Mouse (Mus musculus) limb, embryonic 11.5 days (tissue): ENCODE measurements around the gene Gadd45g. TPM values are rescaled to one million over a fixed set of nuclear protein-coding genes. Genes with fewer than 3 reads are reported as not detected.

Source experiments
- ATAC-seq: fragments of 200-750 bp; cut with Nextera tagmentation; 2 replicates; pipeline ENCODE4 v1.8.0; 2017; ENCODE audit warnings: low read depth; ENCODE audit not compliant: insufficient number of reproducible peaks, low FRiP score, low TSS enrichment
- DNase-seq: peaks from one replicate; pipeline ENCODE4 v3.0.0-alpha.2; 2015; ENCODE audit warnings: low spot score
- H3K27ac ChIP-seq: fragments of 300-500 bp; sonication (generic); replicated peaks from 2 replicates; pipeline ENCODE4 v1.5.1; 2014; ENCODE audit warnings: low read depth, mild to moderate bottlenecking, low read length
- H3K27me3 ChIP-seq: fragments of 300-500 bp; sonication (generic); 2 replicates; pipeline ENCODE4 v1.6.1; 2014; ENCODE audit warnings: mild to moderate bottlenecking, low read length, mixed read lengths; ENCODE audit not compliant: control insufficient read depth, insufficient read depth
- H3K36me3 ChIP-seq: fragments of 300-500 bp; sonication (generic); 2 replicates; pipeline ENCODE4 v1.6.1; 2014; ENCODE audit warnings: mild to moderate bottlenecking, low read length, moderate library complexity, mixed read lengths; ENCODE audit not compliant: control insufficient read depth, insufficient read depth
- H3K4me1 ChIP-seq: fragments of 300-500 bp; sonication (generic); 2 replicates; pipeline ENCODE4 v1.6.1; 2014; ENCODE audit warnings: low read length, mixed read lengths; ENCODE audit not compliant: control insufficient read depth, insufficient read depth
- H3K4me2 ChIP-seq: fragments of 300-500 bp; sonication (generic); 2 replicates; pipeline ENCODE4 v1.6.1; 2014; ENCODE audit warnings: low read depth, mild to moderate bottlenecking, moderate library complexity; ENCODE audit not compliant: severe bottlenecking
- H3K4me3 ChIP-seq: fragments of 300-500 bp; sonication (generic); 2 replicates; pipeline ENCODE4 v1.5.1; 2014; ENCODE audit warnings: low read depth, low read length
- H3K9ac ChIP-seq: fragments of 300-500 bp; sonication (generic); 2 replicates; pipeline ENCODE4 v1.6.1; 2014; ENCODE audit warnings: mild to moderate bottlenecking, low read length
- H3K9me3 ChIP-seq: fragments of 300-500 bp; sonication (generic); 2 replicates; pipeline ENCODE4 v1.6.1; 2016; ENCODE audit warnings: low read length; ENCODE audit not compliant: control insufficient read depth
- WGBS: fragments of 180-500 bp; shearing (Covaris S2); extraction: QIAGEN DNeasy Blood & Tissue Kit; methylation state at CpG from one replicate; pipeline ENCODE4 v1.1.7; 2014; 5-methylcytosine and 5-hydroxymethylcytosine counted together
- polyA plus RNA-seq: library from polyadenylated mRNA; unstranded; fragments of >200 nt; fragmentation: Nextera tagmentation; extraction: Ambion mirVana; gene quantifications from 2 replicates; pipeline ENCODE4 v1.2.1, GENCODE M21; 2014

Gadd45g gene
- polyA plus RNA-seq, 1 experiment from 2014 or later = 20.5 TPM

GRCm38 (mm10) chr13:51845072-51845471 is 1.4 kb upstream of the Gadd45g start:
- Histone ChIP-seq H3K4me2 (peak overlapping the region; percentile 97), H3K4me1 (peaks cover 37% of the 10 kb centered on the region), H3K36me3 (no peaks in the 10 kb centered on the region), H3K27ac (no peak overlapping the region), H3K9ac (no peak overlapping the region), H3K27me3 (no peaks in the 10 kb centered on the region), H3K4me3 (no peak overlapping the region; the same call in 1 of the 2 replicates), H3K9me3 (no peaks in the 10 kb centered on the region)
- ATAC-seq (no peak), DNase-seq (peak; percentile 37)
- WGBS = 20% methylated on average over 10 of the region's 10 CpGs

GRCm38 (mm10) chr13:51845591-51846191 is 787 bp upstream of the Gadd45g start:
- ATAC-seq (no peak), DNase-seq (peak; percentile 91)
- Histone ChIP-seq H3K27ac (no peak overlapping the region; the same call in 1 of the 2 replicates), H3K36me3 (no peaks in the 10 kb centered on the region), H3K9me3 (no peaks in the 10 kb centered on the region), H3K9ac (peak overlapping the region; percentile 61), H3K4me1 (peaks cover 37% of the 10 kb centered on the region), H3K4me2 (peak overlapping the region; percentile 97), H3K27me3 (no peaks in the 10 kb centered on the region), H3K4me3 (peak overlapping the region; percentile 49)
- under 1% methylated on average over 44 of the region's 45 CpGs for WGBS

- H3K27ac ChIP-seq = no peak overlapping the region; the same call in 1 of the 2 replicates
- peaks cover 32% of the 10 kb centered on the region for H3K4me1 ChIP-seq
- H3K9me3 ChIP-seq = no peaks in the 10 kb centered on the region
- H3K36me3 ChIP-seq = no peaks in the 10 kb centered on the region
- H3K9ac ChIP-seq = peak overlapping the region; percentile 64
- peak overlapping the region; percentile 54 for H3K4me3 ChIP-seq
- no peak for ATAC-seq
- peak; percentile 61 for DNase-seq
- under 1% methylated on average over 63 of the region's 63 CpGs for WGBS
- peak overlapping the region; percentile 97 for H3K4me2 ChIP-seq
- H3K27me3 ChIP-seq = no peaks in the 10 kb centered on the region
These were observed 653 bp downstream of the Gadd45g start for GRCm38 (mm10) chr13:51846868-51847793.

GRCm38 (mm10) chr13:51847979-51848480 is 1.6 kb downstream of the Gadd45g start:
- DNase-seq (peak; percentile 86), ATAC-seq (0 out of 2 replicates have a peak, but pooled peaks have one; percentile 17)
- no peaks in the 10 kb centered on the region for H3K9me3 ChIP-seq
- under 1% methylated on average over 31 of the region's 31 CpGs for WGBS
- H3K36me3 ChIP-seq = no peaks in the 10 kb centered on the region
- H3K9ac ChIP-seq = peak overlapping the region; percentile 64; the same call in 1 of the 2 replicates
- H3K4me1 ChIP-seq = peaks cover 30% of the 10 kb centered on the region
- H3K4me2 ChIP-seq = peak overlapping the region; percentile 97
- H3K4me3 ChIP-seq = peak overlapping the region; percentile 54
- H3K27ac ChIP-seq = peak overlapping the region; percentile 37; the same call in 1 of the 2 replicates
- H3K27me3 ChIP-seq = no peaks in the 10 kb centered on the region

- no peak overlapping the region; the same call in 1 of the 2 replicates for H3K27ac ChIP-seq
- H3K4me3 ChIP-seq = peak overlapping the region; percentile 54
- ATAC-seq = peak; percentile 22; the same call in 1 of the 2 replicates
- H3K9me3 ChIP-seq = no peaks in the 10 kb centered on the region
- H3K9ac ChIP-seq = no peak overlapping the region
- H3K4me2 ChIP-seq = peak overlapping the region; percentile 97
- no peaks in the 10 kb centered on the region for H3K27me3 ChIP-seq
- peak; percentile 57 for DNase-seq
- WGBS = under 1% methylated on average over 20 of the region's 20 CpGs
- H3K4me1 ChIP-seq = peaks cover 31% of the 10 kb centered on the region
- no peaks in the 10 kb centered on the region for H3K36me3 ChIP-seq
These were observed 2.2 kb downstream of the Gadd45g start for GRCm38 (mm10) chr13:51848481-51849240.

GRCm38 (mm10) chr13:51849241-51850033 is 3.0 kb downstream of the Gadd45g start:
- no peak for ATAC-seq
- peak overlapping the region; percentile 97 for H3K4me2 ChIP-seq
- no peaks in the 10 kb centered on the region for H3K27me3 ChIP-seq
- H3K9me3 ChIP-seq = no peaks in the 10 kb centered on the region
- WGBS = 5% methylated on average over 21 of the region's 25 CpGs
- H3K27ac ChIP-seq = no peak overlapping the region; the same call in 1 of the 2 replicates
- H3K36me3 ChIP-seq = no peaks in the 10 kb centered on the region
- H3K4me1 ChIP-seq = peaks cover 31% of the 10 kb centered on the region
- peak overlapping the region; percentile 8; the same call in 1 of the 2 replicates for H3K4me3 ChIP-seq
- DNase-seq = peak; percentile 59
- H3K9ac ChIP-seq = peak overlapping the region; percentile 27; the same call in 1 of the 2 replicates

- Histone ChIP-seq H3K27ac (no peak overlapping the region), H3K4me2 (no peak overlapping the region), H3K9me3 (no peaks in the 10 kb centered on the region), H3K36me3 (no peaks in the 10 kb centered on the region), H3K27me3 (no peaks in the 10 kb centered on the region), H3K4me3 (no peak overlapping the region), H3K4me1 (peaks cover 31% of the 10 kb centered on the region), H3K9ac (no peak overlapping the region)
- WGBS = 71% methylated on average over 1 of the region's 1 CpGs
- DNase-seq (no peak), ATAC-seq (no peak)
These were observed 4.1 kb downstream of the Gadd45g start for GRCm38 (mm10) chr13:51850565-51850964.
